8 mouse cellular contexts compared by ENCODE assay signal in genomic region chr2:32381775-32382223, GRCm38 (mm10). TPM values are rescaled to one million over a fixed set of nuclear protein-coding genes. Genes with fewer than 3 reads are reported as not detected.
DNase-seq lines count a peak whose midpoint lies in the region.

TSS of gene 1110008P14Rik (minus strand) at chr2:32381938.

- H3K27ac ChIP-seq in hindbrain, embryonic 10.5 days = peak within 1 kb of the TSS; percentile 83

- H3K36me3 ChIP-seq in hindbrain, embryonic 10.5 days = peaks cover 32% of the 10 kb centered on the region

- H3K9me3 ChIP-seq in hindbrain, embryonic 10.5 days = no peaks in the 10 kb centered on the region

- H3K4me3 ChIP-seq in hindbrain, embryonic 10.5 days = peak within 1 kb of the TSS; percentile 84

- peak; percentile 96 for DNase-seq in NIH3T3 (ENCODE audit: low read depth)
- DNase-seq in cerebellum, adult 9-10 months = peak; percentile 94
- peak; percentile 85 to 95 for DNase-seq in frontal cortex, adult 2 months (ENCODE audit: extremely low spot score in 1 of 2, low spot score in 1 of 2)
- peak; percentile 94 for DNase-seq in hindbrain, embryonic 10.5 days (ENCODE audit: low spot score)
- peak; percentile 87 to 92 for DNase-seq in layer of hippocampus, postnatal 14 days (ENCODE audit: low spot score in 2 of 2)
- DNase-seq in lung, postnatal 10 days = peak; percentile 96
- peak; percentile 92 for DNase-seq in ovary, postnatal 14 days (ENCODE audit: low spot score)
- peak; percentile 92 to 97 for DNase-seq in thymus, postnatal 10 days (ENCODE audit: low spot score in 2 of 2)

- WGBS in hindbrain, embryonic 10.5 days = under 1% methylated on average over 47 of the region's 47 CpGs

- peaks cover 19% of the 10 kb centered on the region for H3K4me1 ChIP-seq in hindbrain, embryonic 10.5 days (replicated peaks)

- H3K27me3 ChIP-seq in hindbrain, embryonic 10.5 days (ENCODE audit: insufficient read depth, poor library complexity, severe bottlenecking) = peaks cover 56% of the 10 kb centered on the region

RNA-seq across cellular contexts. Expression of gene 1110008P14Rik, which starts in this region (rescaled TPM):
- polyA plus RNA-seq in frontal cortex, adult 2 months (2012; rRNA removed) = 396 and 571 TPM in 2 replicates
- polyA plus RNA-seq in hindbrain, embryonic 10.5 days (2016; fragmentation: Nextera tagmentation; extraction: Ambion mirVana) = 41.4 and 66.7 TPM in 2 replicates
- total RNA-seq in layer of hippocampus, postnatal 14 days (2021) = 100 to 1,000 TPM; 181 to 189 TPM

Comparison
In these comparisons a context has a peak if more than half of its experiments do, and no peak if none do; other contexts are left out.
1. Peak in every context shown above with its lines: DNase-seq, H3K4me3 ChIP-seq and H3K27ac ChIP-seq.